Mouse (Mus musculus): ENCODE data around the gene H2afj. TPM values are rescaled to one million over a fixed set of nuclear protein-coding genes. Genes with fewer than 3 reads are reported as not detected.

H2afj gene
- 353 and 420 TPM in 2 replicates for polyA plus RNA-seq (2015; fragmentation: Nextera tagmentation; extraction: Ambion mirVana)

DNA sequence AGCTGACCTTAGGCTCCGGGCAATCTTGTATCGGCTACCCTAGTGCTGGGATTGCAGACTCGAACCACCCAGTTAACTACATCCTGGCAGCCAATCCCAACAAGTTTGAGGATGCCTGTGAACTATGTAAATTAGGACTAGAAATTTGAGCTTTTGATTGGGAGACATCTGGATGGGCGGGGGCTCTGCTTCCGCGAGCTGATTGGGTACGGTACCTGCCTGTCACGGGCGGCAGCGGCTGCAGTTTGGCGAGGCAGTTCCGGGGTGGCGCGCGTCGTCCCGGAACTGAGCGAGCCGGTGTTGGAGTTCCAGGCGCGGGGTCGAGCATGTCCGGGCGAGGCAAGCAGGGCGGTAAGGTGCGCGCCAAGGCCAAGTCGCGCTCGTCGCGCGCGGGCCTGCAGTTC lies at the start of gene H2afj:
H2afj (plus strand) TSS at position 231 of the 404 bp plus-strand sequence.

DNA sequence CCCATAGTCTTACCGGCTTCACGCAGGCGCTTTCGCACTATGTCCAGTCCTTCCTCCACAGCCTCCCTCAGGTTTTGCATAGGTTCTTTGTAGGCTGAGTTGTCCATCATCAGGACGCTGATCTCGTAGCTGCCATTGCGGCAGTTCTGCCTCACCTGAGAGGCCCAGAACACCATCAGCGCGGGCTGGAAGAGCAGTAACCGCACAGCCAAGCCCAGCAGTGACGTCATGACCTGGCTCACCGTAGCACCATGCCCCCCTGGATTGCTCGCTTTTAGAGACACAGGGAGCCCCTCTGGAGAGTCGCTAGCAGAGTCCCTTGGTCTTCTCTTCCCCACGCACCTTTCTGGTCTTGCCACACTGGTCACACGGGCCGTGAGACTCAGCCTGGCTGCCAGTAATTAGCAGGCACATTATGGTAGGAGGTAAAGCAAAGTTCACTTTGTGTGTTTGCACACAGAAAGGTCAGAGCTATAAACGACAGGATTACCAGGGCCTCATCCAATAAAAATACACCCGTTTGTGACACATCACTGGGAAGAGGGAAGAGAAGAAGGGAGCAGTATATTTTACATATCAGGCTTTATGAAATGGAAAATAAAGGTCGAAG lies 26.6 kb upstream of the H2afj start, which contains the start of gene Gucy2c:
Gucy2c (minus strand) TSS at position 389 of the 610 bp plus-strand sequence.

GRCm38 (mm10) chr6:136803739-136804633 lies 4.1 kb upstream of the H2afj start, which contains the start of gene Hist4h4:
Gene Hist4h4 (minus strand): TSS chr6:136804415.

DNA sequence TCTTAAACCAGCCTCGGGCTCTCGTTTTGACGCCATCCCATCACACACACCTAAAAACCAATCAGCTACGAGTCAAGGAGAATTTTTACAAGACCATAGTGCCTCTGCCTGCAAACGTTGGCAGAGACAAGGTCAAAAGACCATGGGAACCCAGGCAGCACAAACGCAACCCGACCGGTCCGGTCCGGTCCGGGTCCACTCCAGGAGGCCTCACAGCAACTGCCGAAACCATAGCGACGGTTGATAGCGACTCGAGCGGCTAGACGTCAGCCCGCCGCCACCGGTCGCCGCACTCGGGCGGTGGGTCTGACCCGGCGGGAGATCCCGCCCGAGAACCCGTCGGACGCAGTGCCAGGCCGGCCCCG lies 19.5 kb downstream of the H2afj start, which contains the start of gene BC049715:
BC049715 (plus strand) TSS at position 111 of the 365 bp plus-strand sequence.

GRCm38 (mm10) chr6:136827881-136828561 lies 20.0 kb downstream of the H2afj start, which contains the start of gene Wbp11:
Gene Wbp11 (minus strand): TSS chr6:136828233.

GRCm38 (mm10) chr6:136835352-136835751 lies 27.3 kb downstream of the H2afj start, which contains the start of gene Smco3:
Gene Smco3 (minus strand): TSS chr6:136835452.

DNA sequence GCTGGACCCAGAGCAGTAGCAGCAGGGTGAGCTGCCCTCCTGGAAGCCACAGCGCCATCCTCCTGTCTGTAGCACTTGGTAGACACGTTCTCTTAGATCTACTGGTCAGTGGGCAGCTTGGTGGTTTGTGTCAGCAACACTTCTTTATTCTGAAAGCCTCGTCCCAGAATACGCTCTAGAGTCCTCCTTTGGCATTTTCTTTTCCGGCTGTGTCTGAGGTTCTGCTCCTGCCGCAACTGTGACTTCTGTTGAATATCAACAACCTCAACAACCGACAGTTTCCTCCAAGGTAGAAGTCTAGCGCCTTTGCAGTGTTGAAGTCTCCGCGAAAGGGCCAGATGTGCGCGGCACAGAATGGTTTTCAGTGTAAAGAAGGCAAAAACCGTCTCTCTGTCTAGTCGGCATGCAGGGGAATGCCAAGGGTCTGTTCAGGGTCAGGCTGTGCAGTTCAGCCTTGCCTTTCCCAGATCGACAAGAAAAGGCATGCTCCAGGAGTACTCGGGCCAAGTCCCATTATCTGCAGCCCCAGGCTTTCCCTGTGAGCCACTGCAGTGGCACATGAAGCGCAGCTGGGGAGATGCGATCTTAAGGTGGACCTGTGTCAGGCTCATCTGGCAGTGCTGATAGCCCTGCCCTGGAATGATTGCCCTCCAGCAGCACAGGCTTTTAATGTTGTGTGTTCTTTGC lies 49.3 kb downstream of the H2afj start, which contains the start of gene Art4:
Art4 (minus strand) TSS at position 548 of the 687 bp plus-strand sequence.

Small RNA genes lying within 50 kb of the gene (microRNA-seq; reads per million reads assigned to microRNA genes)
- not detected for gene Gm44364 (ENCODE audit: borderline replicate concordance, insufficient number of aligned reads)

Other genes with a start within 250 kb of the H2afj start
- 7.8 and 25.1 TPM in 2 replicates for gene Plbd1, start 146.3 kb upstream of the H2afj start, polyA plus RNA-seq (2015; fragmentation: Nextera tagmentation; extraction: Ambion mirVana)
- gene Gucy2c, start 26.5 kb upstream of the H2afj start, polyA plus RNA-seq (2015; fragmentation: Nextera tagmentation; extraction: Ambion mirVana), result 0.06 and 0.08 TPM in 2 replicates
- gene Hist4h4, start 3.8 kb upstream of the H2afj start, polyA plus RNA-seq (2015; fragmentation: Nextera tagmentation; extraction: Ambion mirVana), result 0.44 and 0.66 TPM in 2 replicates
- gene BC049715, start 19.4 kb downstream of the H2afj start, polyA plus RNA-seq (2015; fragmentation: Nextera tagmentation; extraction: Ambion mirVana), result 1.2 and 1.5 TPM in 2 replicates
- gene Wbp11, start 20.0 kb downstream of the H2afj start, polyA plus RNA-seq (2015; fragmentation: Nextera tagmentation; extraction: Ambion mirVana), result 46.0 and 59.2 TPM in 2 replicates
- gene Smco3, start 27.2 kb downstream of the H2afj start, polyA plus RNA-seq (2015; fragmentation: Nextera tagmentation; extraction: Ambion mirVana), result 1.6 and 5.3 TPM in 2 replicates
- gene Art4, start 49.5 kb downstream of the H2afj start, polyA plus RNA-seq (2015; fragmentation: Nextera tagmentation; extraction: Ambion mirVana), result 8.2 and 12.0 TPM in 2 replicates
- gene Mgp, start 67.6 kb downstream of the H2afj start, polyA plus RNA-seq (2015; fragmentation: Nextera tagmentation; extraction: Ambion mirVana), result 449 and 981 TPM in 2 replicates
- gene Erp27, start 113.9 kb downstream of the H2afj start, polyA plus RNA-seq (2015; fragmentation: Nextera tagmentation; extraction: Ambion mirVana), result 0.18 and 0.61 TPM in 2 replicates
- gene Pde6h, start 115.6 kb downstream of the H2afj start, polyA plus RNA-seq (2015; fragmentation: Nextera tagmentation; extraction: Ambion mirVana), result 1.3 and 1.7 TPM in 2 replicates
- 88.0 and 130 TPM in 2 replicates for gene Arhgdib, start 133.7 kb downstream of the H2afj start, polyA plus RNA-seq (2015; fragmentation: Nextera tagmentation; extraction: Ambion mirVana)

Measured in adrenal gland, postnatal 0 days (tissue).